Mouse (Mus musculus) heart, postnatal 10 days (tissue): ENCODE measurements at regions not wholly inside any gene's neighbourhood (a gene's known extent, or its start where the extent isn't known, plus 50 kb on each side); places are given as distances from the start of the nearest gene placed in this dataset.
"Not testable (repeated sequence)": the region's sequence is repeated elsewhere in the genome, so short reads cannot be mapped to it uniquely, and the experiment has no call there.

Source experiments
- DNase-seq, 2 experiments: peaks; one replicate each; pipeline ENCODE4 v3.0.0; 2021
- intact Hi-C: fragments of 180-260 bp; cut with DNase I; formaldehyde crosslinking; loops from one replicate; pipeline ENCODE4 v1.15.1; 2025

GRCm38 (mm10) chr6:109125447-109125846, 297.0 kb downstream of the Edem1 start:
- intact Hi-C loops, result no loop called here
- DNase-seq, result no peak

- intact Hi-C loops, result no loop called here
- DNase-seq, result no peak
These were observed 298.8 kb downstream of the Edem1 start for GRCm38 (mm10) chr6:109127203-109127602.

- intact Hi-C loops, result no loop called here
- DNase-seq, result no peak
These were observed 317.7 kb downstream of the Edem1 start for GRCm38 (mm10) chr6:109146111-109146510.

- intact Hi-C loops, result no loop called here
These were observed 320.6 kb downstream of the Edem1 start for GRCm38 (mm10) chr6:109149043-109149442.

GRCm38 (mm10) chr6:109150023-109150911, 321.8 kb downstream of the Edem1 start:
- DNase-seq, result peak; percentile 66 to 81
- intact Hi-C loops, result loop anchor here (5.0 kb wide), 1 partner anchor 273 kb away; no protein-coding TSS in a partner anchor

More at GRCm38 (mm10) chr6:109149043-109149442, 320.6 kb downstream of the Edem1 start:
- no peak for DNase-seq

GRCm38 (mm10) chr6:109150912-109151256, 322.4 kb downstream of the Edem1 start:
- intact Hi-C loops, result loop anchor here (5.0 kb wide), 1 partner anchor 274 kb away; no protein-coding TSS in a partner anchor
- no peak for DNase-seq

- peak in 1 of 2 experiments; percentile 6 for DNase-seq
- intact Hi-C loops, result loop anchor here (5.0 kb wide), 1 partner anchor 276 kb away; no protein-coding TSS in a partner anchor
These were observed 325.2 kb downstream of the Edem1 start for GRCm38 (mm10) chr6:109153624-109154023.

- intact Hi-C loops, result no loop called here
- no peak for DNase-seq
These were observed 331.1 kb downstream of the Edem1 start for GRCm38 (mm10) chr6:109159561-109159960.

- no peak for DNase-seq
- intact Hi-C loops, result no loop called here
These were observed 339.0 kb downstream of the Edem1 start for GRCm38 (mm10) chr6:109167439-109167838.

GRCm38 (mm10) chr6:109172104-109172850, 343.8 kb downstream of the Edem1 start:
- intact Hi-C loops, result no loop called here
- no peak for DNase-seq

GRCm38 (mm10) chr6:109173015-109173414, 344.6 kb downstream of the Edem1 start:
- intact Hi-C loops, result no loop called here
- DNase-seq, result no peak

GRCm38 (mm10) chr6:109176876-109177275, 348.4 kb downstream of the Edem1 start:
- DNase-seq, result no peak
- intact Hi-C loops, result no loop called here

GRCm38 (mm10) chr6:109182878-109183277, 354.4 kb downstream of the Edem1 start:
- DNase-seq, result no peak
- intact Hi-C loops, result no loop called here

- intact Hi-C loops, result not testable (repeated sequence)
These were observed 364.6 kb downstream of the Edem1 start for GRCm38 (mm10) chr6:109193061-109193460.

GRCm38 (mm10) chr6:109193603-109194002, 365.2 kb downstream of the Edem1 start:
- intact Hi-C loops, result no loop called here
- DNase-seq, result no peak

More at GRCm38 (mm10) chr6:109193061-109193460, 364.6 kb downstream of the Edem1 start:
- not testable (repeated sequence) for DNase-seq

GRCm38 (mm10) chr6:109209699-109210098, 381.3 kb downstream of the Edem1 start:
- no peak for DNase-seq
- intact Hi-C loops, result no loop called here

- intact Hi-C loops, result no loop called here
- DNase-seq, result no peak
These were observed 401.9 kb downstream of the Edem1 start for GRCm38 (mm10) chr6:109230391-109230790.

- DNase-seq, result no peak
- intact Hi-C loops, result no loop called here
These were observed 405.0 kb downstream of the Edem1 start for GRCm38 (mm10) chr6:109233426-109233825.

GRCm38 (mm10) chr6:109245666-109246065, 417.2 kb downstream of the Edem1 start:
- no peak for DNase-seq
- intact Hi-C loops, result no loop called here

GRCm38 (mm10) chr6:109246510-109246909, 418.1 kb downstream of the Edem1 start:
- intact Hi-C loops, DNase-seq: not testable (repeated sequence)
